19 mouse cellular contexts compared by ENCODE assay signal in the genomic region with DNA sequence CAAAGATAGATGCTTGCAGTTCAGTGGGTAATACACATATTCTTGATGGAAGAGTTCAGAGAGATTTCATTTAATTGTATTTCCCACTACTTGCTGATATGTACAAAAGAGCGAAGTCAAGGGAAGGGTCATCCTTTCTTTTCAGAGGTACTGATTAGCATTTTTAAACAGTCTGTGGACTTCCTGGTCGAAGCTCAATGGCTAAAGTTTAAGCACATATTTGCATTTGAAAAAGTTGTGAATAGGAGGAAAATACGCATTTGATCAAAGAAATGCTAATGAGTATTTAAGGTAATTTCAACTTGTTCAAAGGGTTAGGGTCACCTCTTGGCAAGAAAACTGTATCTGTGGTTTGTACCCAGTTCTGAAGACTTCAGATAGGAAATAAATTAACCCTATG.
"Had no signal": no experiment of that assay in that cellular context is flagged by ENCODE, and none has a peak within 500 bp of the region (broad histone marks: within the 10 kb centered on the region; RNA-seq: fewer than 3 reads in every experiment).

No protein-coding gene starts in this region.

- DNase-seq: kidney, adult 2 months; kidney, postnatal 25 days; left cerebral cortex, postnatal 4 days; liver, postnatal 0 days; lung, embryonic 14.5 days; retina, postnatal 1 day; right cerebral cortex, postnatal 25 days; spleen, adult 18-20 months; thymus, postnatal 36 days had no signal

- H3K9ac ChIP-seq: limb, embryonic 12.5 days; limb, embryonic 15.5 days; liver, embryonic 14.5 days; liver, postnatal 0 days; lung, embryonic 14.5 days; midbrain, embryonic 13.5 days; neural tube, embryonic 13.5 days; stomach, embryonic 15.5 days had no signal

- H3K4me1 ChIP-seq: limb, embryonic 12.5 days; limb, embryonic 15.5 days; midbrain, embryonic 13.5 days; neural tube, embryonic 13.5 days; stomach, embryonic 15.5 days had no signal

- H3K4me3 ChIP-seq: limb, embryonic 12.5 days; limb, embryonic 15.5 days; midbrain, embryonic 13.5 days; neural tube, embryonic 13.5 days; stomach, embryonic 15.5 days had no signal

- H3K4me2 ChIP-seq: limb, embryonic 12.5 days; limb, embryonic 15.5 days; liver, embryonic 11.5 days; lung, embryonic 14.5 days; midbrain, embryonic 13.5 days; neural tube, embryonic 13.5 days; stomach, embryonic 15.5 days had no signal

- ATAC-seq: liver, postnatal 0 days; lung, postnatal 0 days; midbrain, embryonic 13.5 days had no signal

- H3K27me3 ChIP-seq: limb, embryonic 12.5 days; limb, embryonic 15.5 days; neural tube, embryonic 13.5 days; stomach, embryonic 15.5 days had no signal

- H3K36me3 ChIP-seq: limb, embryonic 12.5 days; limb, embryonic 15.5 days; midbrain, embryonic 13.5 days; neural tube, embryonic 13.5 days; stomach, embryonic 15.5 days had no signal

- H3K27ac ChIP-seq: kidney, postnatal 0 days; limb, embryonic 12.5 days; limb, embryonic 15.5 days; liver, embryonic 14.5 days; macrophage; midbrain, embryonic 13.5 days; neural tube, embryonic 13.5 days; stomach, embryonic 15.5 days had no signal

- H3K9me3 ChIP-seq: limb, embryonic 12.5 days; limb, embryonic 15.5 days; midbrain, embryonic 13.5 days; neural tube, embryonic 13.5 days; stomach, embryonic 15.5 days had no signal
